Mouse (Mus musculus): Measurements from ENCODE around the gene Traf5. TPM values are rescaled to one million over a fixed set of nuclear protein-coding genes. Genes with fewer than 3 reads are reported as not detected.

The Traf5 gene
- total and polyA plus RNA-seq, 2 experiments from 2014 or later = 1.5 to 2.0 TPM

- Histone ChIP-seq H3K4me1 (ENCODE audit: insufficient read depth) (no peaks in the 10 kb centered on the region), H3K4me3 (ENCODE audit: low read depth, low read length) (no peak overlapping the region), H3K4me2 (ENCODE audit: low read depth) (no peak overlapping the region), H3K9ac (no peak overlapping the region), H3K36me3 (ENCODE audit: insufficient read depth) (no peaks in the 10 kb centered on the region), H3K27ac (ENCODE audit: low read depth, low read length) (no peak overlapping the region), H3K27me3 (ENCODE audit: insufficient read depth, low read length) (no peaks in the 10 kb centered on the region), H3K9me3 (ENCODE audit: low read length) (no peaks in the 10 kb centered on the region)
- DNase-seq (no peak), ATAC-seq (no peak)
- whole genome bisulfite sequencing = 88% methylated on average over 12 of the region's 12 CpGs
- TF ChIP-seq CTCF (IDR thresholded peaks at IDR 0.05; ENCODE audit: low read depth) = no peak
Measured at GRCm38 (mm10) chr1:192086279-192087037, 5.9 kb downstream of the Traf5 start.

- H3K4me2 ChIP-seq (ENCODE audit: low read depth) = no peak overlapping the region
- H3K9ac ChIP-seq = no peak overlapping the region
- no peaks in the 10 kb centered on the region for H3K27me3 ChIP-seq (ENCODE audit: insufficient read depth, low read length)
- no peaks in the 10 kb centered on the region for H3K36me3 ChIP-seq (ENCODE audit: insufficient read depth)
- ATAC-seq (no peak), DNase-seq (no peak)
- WGBS = 94% methylated on average over 10 of the region's 10 CpGs
- no peak overlapping the region for H3K4me3 ChIP-seq (ENCODE audit: low read depth, low read length)
- no peak for TF ChIP-seq CTCF (IDR thresholded peaks at IDR 0.05; ENCODE audit: low read depth)
- H3K27ac ChIP-seq (ENCODE audit: low read depth, low read length) = no peak overlapping the region
- no peaks in the 10 kb centered on the region for H3K4me1 ChIP-seq (ENCODE audit: insufficient read depth)
- H3K9me3 ChIP-seq (ENCODE audit: low read length) = no peaks in the 10 kb centered on the region
Measured at GRCm38 (mm10) chr1:192085218-192085617, 7.1 kb downstream of the Traf5 start.

GRCm38 (mm10) chr1:192082646-192083045 is 9.7 kb downstream of the Traf5 start:
- WGBS = 71% methylated on average over 1 of the region's 1 CpGs
- Histone ChIP-seq H3K4me1 (ENCODE audit: insufficient read depth) (no peaks in the 10 kb centered on the region), H3K4me2 (ENCODE audit: low read depth) (no peak overlapping the region), H3K27me3 (ENCODE audit: insufficient read depth, low read length) (no peaks in the 10 kb centered on the region), H3K9ac (no peak overlapping the region), H3K27ac (ENCODE audit: low read depth, low read length) (no peak overlapping the region), H3K4me3 (ENCODE audit: low read depth, low read length) (no peak overlapping the region), H3K36me3 (ENCODE audit: insufficient read depth) (no peaks in the 10 kb centered on the region), H3K9me3 (ENCODE audit: low read length) (no peaks in the 10 kb centered on the region)
- ATAC-seq (no peak), DNase-seq (no peak)
- no peak for TF ChIP-seq CTCF (IDR thresholded peaks at IDR 0.05; ENCODE audit: low read depth)

GRCm38 (mm10) chr1:192081129-192081528 is 11.2 kb downstream of the Traf5 start:
- WGBS = 100% methylated on average over 2 of the region's 2 CpGs
- TF ChIP-seq CTCF (IDR thresholded peaks at IDR 0.05; ENCODE audit: low read depth) = no peak

GRCm38 (mm10) chr1:192079121-192079520 is 13.2 kb downstream of the Traf5 start:
- Histone ChIP-seq H3K27ac (ENCODE audit: low read depth, low read length) (no peak overlapping the region; the same call in 1 of the 2 replicates), H3K4me3 (ENCODE audit: low read depth, low read length) (no peak overlapping the region), H3K4me1 (ENCODE audit: insufficient read depth) (no peaks in the 10 kb centered on the region), H3K9ac (no peak overlapping the region), H3K36me3 (ENCODE audit: insufficient read depth) (no peaks in the 10 kb centered on the region), H3K9me3 (ENCODE audit: low read length) (no peaks in the 10 kb centered on the region), H3K27me3 (ENCODE audit: insufficient read depth, low read length) (no peaks in the 10 kb centered on the region), H3K4me2 (ENCODE audit: low read depth) (no peak overlapping the region)
- TF ChIP-seq CTCF (IDR thresholded peaks at IDR 0.05; ENCODE audit: low read depth) = no peak
- DNase-seq (no peak), ATAC-seq (no peak)
- 81% methylated on average over 1 of the region's 1 CpGs for WGBS

More at GRCm38 (mm10) chr1:192081129-192081528, 11.2 kb downstream of the Traf5 start:
- H3K9me3 ChIP-seq (ENCODE audit: low read length) = no peaks in the 10 kb centered on the region
- H3K27ac ChIP-seq (ENCODE audit: low read depth, low read length) = no peak overlapping the region
- no peaks in the 10 kb centered on the region for H3K27me3 ChIP-seq (ENCODE audit: insufficient read depth, low read length)
- H3K36me3 ChIP-seq (ENCODE audit: insufficient read depth) = no peaks in the 10 kb centered on the region
- no peak overlapping the region for H3K4me3 ChIP-seq (ENCODE audit: low read depth, low read length)
- DNase-seq (no peak), ATAC-seq (no peak)
- H3K4me1 ChIP-seq (ENCODE audit: insufficient read depth) = no peaks in the 10 kb centered on the region
- no peak overlapping the region for H3K4me2 ChIP-seq (ENCODE audit: low read depth)
- no peak overlapping the region for H3K9ac ChIP-seq

GRCm38 (mm10) chr1:192078406-192078805 is 14.0 kb downstream of the Traf5 start:
- H3K9ac ChIP-seq = no peak overlapping the region
- WGBS = 72% methylated on average over 3 of the region's 3 CpGs
- no peaks in the 10 kb centered on the region for H3K36me3 ChIP-seq (ENCODE audit: insufficient read depth)
- H3K9me3 ChIP-seq (ENCODE audit: low read length) = no peaks in the 10 kb centered on the region
- H3K27me3 ChIP-seq (ENCODE audit: insufficient read depth, low read length) = no peaks in the 10 kb centered on the region
- H3K27ac ChIP-seq (ENCODE audit: low read depth, low read length) = no peak overlapping the region
- no peaks in the 10 kb centered on the region for H3K4me1 ChIP-seq (ENCODE audit: insufficient read depth)
- DNase-seq = no peak
- ATAC-seq = no peak
- H3K4me3 ChIP-seq (ENCODE audit: low read depth, low read length) = no peak overlapping the region
- no peak for TF ChIP-seq CTCF (IDR thresholded peaks at IDR 0.05; ENCODE audit: low read depth)
- no peak overlapping the region for H3K4me2 ChIP-seq (ENCODE audit: low read depth)

- no peaks in the 10 kb centered on the region for H3K4me1 ChIP-seq (ENCODE audit: insufficient read depth)
- no peak overlapping the region for H3K4me2 ChIP-seq (ENCODE audit: low read depth)
- ATAC-seq (no peak), DNase-seq (no peak)
- H3K27ac ChIP-seq (ENCODE audit: low read depth, low read length) = no peak overlapping the region
- H3K9ac ChIP-seq = no peak overlapping the region
- no peak for TF ChIP-seq CTCF (IDR thresholded peaks at IDR 0.05; ENCODE audit: low read depth)
- H3K27me3 ChIP-seq (ENCODE audit: insufficient read depth, low read length) = no peaks in the 10 kb centered on the region
- no peak overlapping the region for H3K4me3 ChIP-seq (ENCODE audit: low read depth, low read length)
- no peaks in the 10 kb centered on the region for H3K36me3 ChIP-seq (ENCODE audit: insufficient read depth)
- no peaks in the 10 kb centered on the region for H3K9me3 ChIP-seq (ENCODE audit: low read length)
Measured at GRCm38 (mm10) chr1:192076796-192077535, 15.4 kb downstream of the Traf5 start.

Data from forebrain, postnatal 0 days (tissue).